Mouse (Mus musculus) hindbrain, embryonic 16.5 days (tissue): ENCODE data around the gene Erp29. TPM values are rescaled to one million over a fixed set of nuclear protein-coding genes. Genes with fewer than 3 reads are reported as not detected.
A peak's percentile ranks its signal among the peaks of the same experiment; 100 is the strongest.

Source experiments
- ATAC-seq: fragments of 200-750 bp; cut with Nextera tagmentation; 2 replicates; pipeline ENCODE4 v1.8.0; 2017; ENCODE audit warnings: moderate TSS enrichment, moderate library complexity
- H3K27ac ChIP-seq: fragments of 300-500 bp; sonication (generic); 2 replicates; pipeline ENCODE4 v1.5.1; 2014; ENCODE audit warnings: low read depth, mild to moderate bottlenecking, control low read depth, low read length, moderate library complexity
- H3K27me3 ChIP-seq: fragments of 300-500 bp; sonication (generic); replicated peaks from 2 replicates; pipeline ENCODE4 v1.6.1; 2014; ENCODE audit warnings: low read length; ENCODE audit not compliant: control insufficient read depth, insufficient read depth
- H3K36me3 ChIP-seq: fragments of 300-500 bp; sonication (generic); 2 replicates; pipeline ENCODE4 v1.6.1; 2014; ENCODE audit warnings: mild to moderate bottlenecking, low read length, moderate library complexity, mixed read lengths; ENCODE audit not compliant: control insufficient read depth, insufficient read depth
- H3K4me1 ChIP-seq: fragments of 300-500 bp; sonication (generic); 2 replicates; pipeline ENCODE4 v1.6.1; 2014; ENCODE audit warnings: low read depth, low read length; ENCODE audit not compliant: control insufficient read depth, insufficient read depth
- H3K4me2 ChIP-seq: fragments of 300-500 bp; sonication (generic); 2 replicates; pipeline ENCODE4 v1.6.1; 2014; ENCODE audit warnings: mild to moderate bottlenecking, low read length, control low read depth, moderate library complexity
- H3K4me3 ChIP-seq: fragments of 300-500 bp; sonication (generic); 2 replicates; pipeline ENCODE4 v1.5.1; 2014; ENCODE audit warnings: mild to moderate bottlenecking, low read length, control low read depth, moderate library complexity
- H3K9ac ChIP-seq: fragments of 300-500 bp; sonication (generic); 2 replicates; pipeline ENCODE4 v1.6.1; 2014; ENCODE audit warnings: low read depth, mild to moderate bottlenecking, control low read depth, low read length, moderate library complexity
- H3K9me3 ChIP-seq: fragments of 300-500 bp; sonication (generic); 2 replicates; pipeline ENCODE4 v1.6.1; 2014; ENCODE audit warnings: mild to moderate bottlenecking, low read length, moderate library complexity; ENCODE audit not compliant: control insufficient read depth
- WGBS: fragments of 180-500 bp; shearing (Covaris S2); extraction: QIAGEN DNeasy Blood & Tissue Kit; methylation state at CpG from one replicate; pipeline ENCODE4 v1.1.7; 2014; 5-methylcytosine and 5-hydroxymethylcytosine counted together
- polyA plus RNA-seq: library from polyadenylated mRNA; unstranded; fragments of >200 nt; fragmentation: Nextera tagmentation; extraction: Ambion mirVana; gene quantifications from 2 replicates; pipeline ENCODE4 v1.2.1, GENCODE M21; 2015

Gene Erp29
- polyA plus RNA-seq, 1 experiment from 2014 or later: 211 TPM

DNA sequence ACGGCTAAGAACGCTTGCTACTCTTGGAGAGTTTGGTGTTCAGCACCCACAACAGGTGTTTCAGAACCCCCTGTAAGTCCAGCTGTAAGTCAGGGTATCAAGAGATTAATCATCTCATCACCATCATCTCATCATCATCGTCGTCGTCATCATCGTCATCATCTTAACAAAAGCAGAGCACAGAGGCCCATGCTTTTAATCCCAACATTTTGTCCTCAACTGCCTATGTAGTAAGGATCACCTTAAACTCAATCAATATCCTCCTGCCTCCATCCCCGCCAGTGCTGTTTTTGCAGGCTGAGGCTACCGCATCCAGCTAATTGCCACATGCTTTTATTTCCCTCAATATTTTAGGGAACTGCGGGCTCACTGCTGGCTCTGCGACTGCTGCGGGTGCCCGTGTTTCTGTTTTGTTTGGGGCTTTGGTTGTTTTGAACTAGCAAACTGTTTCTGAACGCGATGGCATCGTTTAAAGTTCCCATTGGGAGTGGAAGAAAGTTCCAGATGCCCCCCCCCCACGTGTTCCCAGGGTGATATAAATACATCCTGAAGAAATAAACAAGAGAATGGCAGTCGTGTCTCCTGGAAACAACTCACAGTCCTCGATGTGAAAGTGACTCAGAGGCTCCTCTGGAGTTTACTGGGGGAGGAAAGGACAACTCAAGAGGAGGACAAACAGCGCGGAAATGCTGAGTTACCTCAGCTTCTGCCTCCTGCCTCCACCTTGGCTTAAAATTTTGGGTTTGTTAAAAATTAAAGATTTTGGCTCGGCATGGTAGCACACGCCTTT is 66.0 kb downstream of the Erp29 start:
- 31% methylated on average over 22 of the region's 22 CpGs for WGBS
- ATAC-seq: no peak
- H3K4me2 ChIP-seq: peak overlapping the region; percentile 72
- H3K27me3 ChIP-seq: no peaks in the 10 kb centered on the region
- peak overlapping the region; percentile 80 for H3K9ac ChIP-seq
- H3K27ac ChIP-seq: no peak overlapping the region; the same call in 1 of the 2 replicates
- H3K4me3 ChIP-seq: peak overlapping the region; percentile 78
- H3K36me3 ChIP-seq: 0 out of 2 replicates have a peak, but pooled peaks cover 4% of the 10 kb centered on the region
- peaks cover 8% of the 10 kb centered on the region for H3K4me1 ChIP-seq
- H3K9me3 ChIP-seq: no peaks in the 10 kb centered on the region

DNA sequence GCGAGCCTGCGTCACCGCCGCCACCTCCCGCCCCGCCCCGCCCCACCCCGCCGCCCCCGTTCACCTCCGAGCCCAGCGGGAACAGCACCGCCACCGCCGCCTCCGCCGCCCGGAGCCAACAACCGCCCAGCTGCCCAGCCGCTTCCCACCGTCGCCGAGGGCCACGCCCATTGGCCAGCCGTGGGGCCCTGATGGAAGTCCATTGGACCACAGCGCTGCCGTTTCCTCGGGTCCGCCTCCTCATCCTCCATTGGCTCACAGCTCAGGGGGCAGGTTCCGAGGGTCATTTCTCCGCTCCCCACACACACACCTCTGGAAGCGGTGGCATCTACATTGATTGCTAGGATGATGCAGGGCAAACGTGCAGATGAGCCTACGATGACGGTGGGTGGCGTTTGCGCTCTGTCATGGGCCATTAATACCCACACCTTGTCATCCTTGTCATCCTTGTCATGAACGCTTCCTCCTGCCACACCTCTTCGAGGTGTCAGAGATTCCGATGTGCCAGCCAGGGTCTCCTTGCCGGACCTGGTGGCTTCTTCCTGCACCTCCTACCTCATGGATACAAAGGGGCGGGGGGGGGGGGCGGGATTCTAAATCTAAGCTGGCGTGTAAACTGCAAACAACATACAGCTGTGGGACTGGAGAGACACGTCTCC is 66.7 kb downstream of the Erp29 start, which contains the start of gene Trafd1:
Trafd1 (minus strand) TSS at position 172 of the 659 bp plus-strand sequence.
- ATAC-seq: peak; percentile 97

DNA sequence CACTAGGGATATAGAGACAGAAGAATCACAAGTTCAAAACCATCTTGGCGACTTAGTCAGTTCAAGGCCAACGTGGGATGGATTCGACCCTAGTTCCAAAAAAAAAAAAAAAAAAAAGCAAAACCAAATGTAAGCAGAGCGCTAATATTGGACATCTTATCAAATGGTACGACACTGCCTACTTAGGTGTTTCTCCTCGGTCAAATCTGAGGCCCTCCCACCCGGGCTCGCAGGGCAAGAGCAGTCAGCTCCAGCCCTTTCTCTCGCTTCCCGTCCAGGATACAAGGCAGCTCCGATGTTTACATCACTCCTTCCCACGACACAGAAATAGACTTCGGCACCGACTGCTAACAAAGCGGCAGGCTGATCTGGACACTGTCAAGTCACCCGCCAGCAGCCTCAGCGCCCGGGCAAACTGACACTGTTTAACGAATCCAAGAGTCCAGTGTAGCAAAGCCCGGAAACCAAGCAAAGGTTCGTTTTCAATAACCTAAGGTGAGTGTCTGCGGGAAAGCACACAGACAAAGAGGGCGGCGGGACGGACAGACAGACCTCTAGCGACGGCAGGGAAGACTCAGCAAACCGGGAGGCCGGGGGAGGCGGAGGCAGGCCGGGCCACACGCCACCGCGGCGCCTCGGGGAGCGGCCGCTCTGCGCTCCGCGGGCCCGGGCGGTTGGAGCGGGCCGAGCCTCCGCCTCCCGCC is 67.4 kb downstream of the Erp29 start:
- peaks cover 7% of the 10 kb centered on the region; the same call in 1 of the 2 replicates for H3K36me3 ChIP-seq
- H3K9ac ChIP-seq: peak overlapping the region; percentile 80
- peak overlapping the region; percentile 87 for H3K27ac ChIP-seq
- peak; percentile 78 for ATAC-seq
- H3K4me3 ChIP-seq: peak overlapping the region; percentile 78
- 2% methylated on average over 35 of the region's 47 CpGs for WGBS
- no peaks in the 10 kb centered on the region for H3K9me3 ChIP-seq
- H3K4me1 ChIP-seq: peaks cover 8% of the 10 kb centered on the region
- peak overlapping the region; percentile 72 for H3K4me2 ChIP-seq
- no peaks in the 10 kb centered on the region for H3K27me3 ChIP-seq

More for the DNA sequence above, 66.7 kb downstream of the Erp29 start, which contains the start of gene Trafd1:
- H3K4me2 ChIP-seq: peak within 1 kb of the TSS; percentile 72
- H3K36me3 ChIP-seq: peaks cover 7% of the 10 kb centered on the region; the same call in 1 of the 2 replicates
- H3K27ac ChIP-seq: peak within 1 kb of the TSS; percentile 87
- H3K9ac ChIP-seq: peak within 1 kb of the TSS; percentile 80
- H3K9me3 ChIP-seq: no peaks in the 10 kb centered on the region
- peak within 1 kb of the TSS; percentile 78 for H3K4me3 ChIP-seq
- WGBS: 1% methylated on average over 32 of the region's 45 CpGs
- H3K27me3 ChIP-seq: no peaks in the 10 kb centered on the region
- H3K4me1 ChIP-seq: peaks cover 8% of the 10 kb centered on the region

DNA sequence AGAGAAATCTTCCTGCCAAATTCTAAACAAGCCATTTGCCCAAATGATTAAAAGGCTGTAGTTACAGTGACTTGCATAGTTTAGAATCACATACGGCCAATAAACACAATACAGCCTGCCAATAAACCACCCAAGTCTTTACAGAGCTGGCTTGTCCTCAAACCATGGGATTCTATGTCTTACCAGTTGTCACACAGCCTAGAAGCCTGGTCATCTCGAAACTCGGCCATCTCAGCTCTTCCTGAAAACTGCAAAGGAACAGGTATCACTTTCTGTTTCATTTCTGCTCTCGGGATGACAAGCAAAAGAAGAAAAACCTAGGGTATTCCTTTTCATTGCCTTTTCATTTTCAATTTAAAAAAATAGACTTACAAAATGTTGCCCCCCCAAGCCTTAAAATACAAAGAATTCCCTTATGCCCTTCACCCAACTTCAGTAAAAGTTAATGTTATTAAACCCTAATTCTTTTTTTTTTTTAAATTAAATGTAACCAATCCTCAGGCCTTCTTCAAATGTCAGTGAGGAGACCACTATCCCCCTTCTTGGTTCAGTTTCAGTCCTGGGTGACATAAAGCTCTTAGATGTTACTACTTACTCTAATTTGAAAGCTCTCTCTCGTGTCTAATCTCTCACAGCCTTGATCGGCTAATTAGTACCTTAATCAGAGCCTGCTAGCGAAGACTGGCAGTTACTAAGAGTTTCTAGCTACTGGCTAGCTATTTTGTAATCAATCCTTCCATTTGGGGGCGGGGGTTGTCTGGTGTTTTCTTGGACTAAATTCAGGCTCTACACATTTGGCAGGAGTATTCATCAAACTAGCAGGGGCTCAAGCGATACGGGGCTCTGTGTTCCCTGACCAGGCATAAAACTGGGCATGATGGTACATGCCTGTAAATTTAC is 68.2 kb downstream of the Erp29 start:
- Histone ChIP-seq H3K4me1 (peaks cover 8% of the 10 kb centered on the region), H3K27me3 (no peaks in the 10 kb centered on the region), H3K36me3 (peaks cover 10% of the 10 kb centered on the region), H3K27ac (no peak overlapping the region; the same call in 1 of the 2 replicates), H3K9ac (peak overlapping the region; percentile 80), H3K4me3 (peak overlapping the region; percentile 78), H3K9me3 (no peaks in the 10 kb centered on the region), H3K4me2 (peak overlapping the region; percentile 72)
- ATAC-seq: no peak
- WGBS: 45% methylated on average over 10 of the region's 10 CpGs

DNA sequence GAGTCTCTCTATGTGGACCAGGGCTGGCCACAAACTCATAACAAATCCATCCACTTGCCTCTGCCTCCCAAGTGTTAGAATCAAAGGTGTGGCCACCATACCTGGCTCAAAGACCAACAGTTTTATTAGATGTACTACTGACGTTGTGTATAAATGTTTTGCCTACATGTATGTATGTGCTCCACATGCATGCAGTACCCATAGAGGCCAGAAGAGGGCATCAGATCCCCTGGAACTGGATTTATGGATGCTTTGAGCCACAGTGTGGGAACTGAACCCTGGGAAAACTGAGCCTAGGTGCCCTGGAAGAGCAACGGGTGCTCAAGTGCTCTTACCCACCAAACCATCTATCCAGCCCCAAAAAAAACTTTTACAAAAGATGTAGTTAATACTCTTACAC is 71.6 kb downstream of the Erp29 start:
- H3K27me3 ChIP-seq: no peaks in the 10 kb centered on the region
- H3K4me1 ChIP-seq: peaks cover 8% of the 10 kb centered on the region
- no peak overlapping the region for H3K27ac ChIP-seq
- no peaks in the 10 kb centered on the region for H3K9me3 ChIP-seq
- peaks cover 28% of the 10 kb centered on the region for H3K36me3 ChIP-seq
- no peak overlapping the region for H3K9ac ChIP-seq
- WGBS: 100% methylated on average over 2 of the region's 2 CpGs
- no peak overlapping the region for H3K4me3 ChIP-seq
- no peak overlapping the region for H3K4me2 ChIP-seq
- ATAC-seq: no peak

DNA sequence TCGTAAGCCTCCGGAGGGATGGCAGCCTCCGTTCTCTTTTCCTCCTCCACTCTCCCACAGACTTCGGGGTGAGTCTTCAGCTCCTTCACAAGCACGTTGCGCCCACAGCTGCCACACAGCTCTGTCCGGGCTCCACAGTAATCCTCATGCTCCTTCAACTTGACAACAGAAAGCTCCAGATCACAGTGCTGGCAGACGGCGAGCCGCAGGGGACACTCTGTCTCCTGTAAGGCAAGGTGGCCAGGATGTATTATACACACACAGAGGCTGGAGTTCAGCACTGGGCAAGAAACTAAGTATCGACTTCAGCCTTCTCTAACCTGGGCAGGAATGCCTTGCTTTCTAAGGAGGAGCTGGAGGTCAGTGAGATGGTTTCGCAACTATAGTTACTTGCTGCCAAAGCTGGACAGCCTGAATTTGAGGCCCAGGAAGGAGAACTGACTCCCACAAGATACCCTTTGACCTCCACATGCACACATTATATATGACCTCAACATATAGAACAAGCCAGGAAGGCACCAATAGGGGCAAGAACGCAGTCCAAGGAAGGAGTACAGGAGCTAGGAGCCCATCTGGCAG is 73.5 kb downstream of the Erp29 start:
- WGBS: 94% methylated on average over 13 of the region's 13 CpGs
- Histone ChIP-seq H3K27ac (no peak overlapping the region), H3K4me3 (no peak overlapping the region), H3K36me3 (peaks cover 44% of the 10 kb centered on the region), H3K4me2 (no peak overlapping the region), H3K27me3 (no peaks in the 10 kb centered on the region), H3K4me1 (peaks cover 4% of the 10 kb centered on the region; the same call in 1 of the 2 replicates), H3K9me3 (no peaks in the 10 kb centered on the region), H3K9ac (no peak overlapping the region)
- ATAC-seq: no peak
